Mouse (Mus musculus) G1E-ER4 (cell line): Measurements from ENCODE around the gene Trip4. TPM values are rescaled to one million over a fixed set of nuclear protein-coding genes. Genes with fewer than 3 reads are reported as not detected.

ENCODE experiments used
- GATA1 ChIP-seq: IDR thresholded peaks from one replicate; pipeline ENCODE4 v1.8.0; 2012; ENCODE audit warnings: low read length, inconsistent platforms
- polyA plus RNA-seq: library from polyadenylated mRNA; stranded (reverse); fragments of >175 nt; gene quantifications from 2 replicates; pipeline ENCODE4 v1.2.3, GENCODE M21; 2012

Trip4 gene
- polyA plus RNA-seq, 1 experiment = 3.3 TPM

DNA sequence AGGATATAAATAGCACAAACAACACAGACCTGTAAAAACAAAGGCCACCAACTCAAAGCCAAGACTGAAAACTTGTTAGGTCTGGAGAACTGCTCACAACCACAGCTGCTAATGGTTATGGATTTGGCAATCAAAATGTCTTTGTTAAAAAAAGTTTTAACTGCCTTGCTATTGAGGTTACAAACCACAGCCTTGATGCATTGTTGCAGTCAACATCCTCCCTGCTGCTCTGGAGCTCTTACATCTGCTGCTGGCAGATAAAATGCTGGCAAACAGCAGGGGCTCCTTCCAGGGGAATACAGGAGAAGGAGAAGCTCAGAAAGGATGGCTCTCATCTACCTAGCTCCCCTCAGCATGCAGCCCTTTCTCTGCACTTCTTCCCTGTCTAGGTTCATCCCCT lies 60.4 kb downstream of the Trip4 start:
- TF ChIP-seq GATA1 = no peak

DNA sequence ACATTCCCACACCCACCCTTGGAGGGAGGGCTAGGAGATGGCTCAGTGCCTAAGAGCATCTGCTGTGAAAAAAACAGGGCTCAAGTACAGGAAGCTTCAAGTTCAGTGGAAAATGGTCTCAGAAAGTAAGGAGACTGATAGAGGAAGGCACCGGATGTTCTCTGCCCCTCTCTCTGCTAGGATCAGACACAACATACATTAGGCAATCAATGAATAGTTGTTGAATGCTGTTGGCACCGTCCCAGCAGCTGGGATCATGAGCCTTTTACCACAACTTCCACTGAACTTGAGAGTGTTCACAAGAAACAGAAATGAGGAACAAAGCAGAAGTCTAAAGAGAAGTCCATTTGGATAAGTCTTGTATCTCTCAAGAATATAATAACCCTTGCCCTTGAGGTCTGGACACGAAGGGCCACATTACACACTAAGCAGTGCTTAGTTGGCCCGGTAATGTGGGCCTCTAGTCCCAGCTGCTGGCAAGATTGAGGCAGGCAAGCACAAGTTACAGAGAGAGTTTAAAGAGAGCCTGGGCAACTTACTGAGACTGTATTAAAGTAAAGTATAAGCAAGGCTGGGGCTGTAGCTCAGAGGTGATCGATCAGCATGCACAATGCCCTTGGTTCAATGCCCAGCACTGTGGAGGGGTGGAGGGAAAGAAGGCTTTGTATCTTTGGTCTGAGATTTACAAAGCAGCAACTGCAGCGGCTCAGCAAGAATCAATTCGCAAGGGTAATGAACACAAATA lies 64.0 kb downstream of the Trip4 start:
- no peak for TF ChIP-seq GATA1

DNA sequence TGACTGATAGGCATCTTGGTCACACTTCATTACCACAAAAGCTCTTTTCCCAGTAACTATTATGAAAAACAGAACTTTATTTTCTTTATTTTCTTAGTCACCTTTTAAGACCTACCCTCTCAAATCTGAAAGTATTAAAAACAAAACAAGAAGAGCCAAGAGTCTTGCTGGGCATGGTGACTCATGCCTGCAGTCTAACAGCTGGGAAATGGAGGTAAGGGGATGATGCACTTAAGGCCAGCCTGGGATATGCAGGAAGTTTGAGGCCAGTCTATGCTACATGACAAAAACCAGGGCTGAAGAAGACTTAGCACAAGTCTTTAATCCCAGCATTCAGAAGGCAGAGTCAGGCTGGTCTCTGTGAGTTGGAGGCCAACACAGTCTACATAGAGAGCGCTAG lies 68.8 kb downstream of the Trip4 start:
- TF ChIP-seq GATA1 = no peak

DNA sequence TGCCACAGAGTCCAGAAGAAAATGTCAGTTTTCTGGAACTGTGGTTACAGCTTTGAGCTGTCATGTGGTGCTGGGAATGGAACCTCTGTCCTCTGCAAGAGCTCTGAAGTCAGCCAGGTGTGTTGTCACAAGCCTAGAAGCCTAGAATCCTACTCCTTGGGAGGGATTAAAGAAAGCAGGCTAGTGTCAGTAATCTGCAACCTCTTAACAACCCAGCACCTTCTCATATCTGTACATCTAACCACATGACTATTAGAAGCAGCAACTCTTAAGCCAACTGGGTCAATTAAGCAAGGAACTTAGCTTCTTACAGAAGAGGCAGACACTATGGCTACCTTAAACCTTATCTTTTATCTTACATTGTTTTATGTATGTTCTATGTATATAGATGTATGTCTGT lies 71.7 kb downstream of the Trip4 start:
- no peak for TF ChIP-seq GATA1

DNA sequence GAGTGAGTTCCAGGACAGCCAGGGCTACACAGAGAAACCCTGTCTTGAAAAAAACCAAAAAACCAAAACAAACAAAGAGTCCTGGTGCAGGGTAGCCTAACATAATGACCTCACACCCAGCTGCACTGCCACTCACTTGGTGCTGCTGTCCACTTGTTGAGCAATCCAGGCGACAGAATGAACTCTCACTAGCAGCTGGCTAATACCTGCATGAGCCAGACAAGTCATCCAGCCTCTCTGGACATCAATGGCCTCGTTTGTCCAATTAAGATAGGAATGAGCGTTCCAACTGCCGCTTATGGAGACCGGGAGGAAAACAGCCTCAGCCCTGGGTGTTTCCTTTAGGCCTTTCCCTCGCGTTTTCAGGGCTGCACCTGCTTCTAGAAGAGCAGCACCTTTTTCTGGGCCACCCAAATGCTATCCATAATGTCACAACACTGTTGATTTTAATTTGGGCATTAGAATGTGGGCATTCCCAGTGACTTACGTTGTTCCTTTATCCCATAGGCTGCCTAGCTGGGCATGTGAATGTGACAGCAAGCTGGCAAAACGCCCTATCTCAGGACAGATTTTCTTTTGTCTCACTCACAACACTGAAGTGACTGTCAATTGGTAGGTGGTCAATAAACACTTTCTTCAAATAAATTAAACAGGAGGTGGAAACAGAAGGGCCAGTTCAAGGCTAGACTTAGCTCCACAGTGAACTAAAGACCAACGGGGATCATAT lies 73.8 kb downstream of the Trip4 start:
- TF ChIP-seq GATA1 = no peak

DNA sequence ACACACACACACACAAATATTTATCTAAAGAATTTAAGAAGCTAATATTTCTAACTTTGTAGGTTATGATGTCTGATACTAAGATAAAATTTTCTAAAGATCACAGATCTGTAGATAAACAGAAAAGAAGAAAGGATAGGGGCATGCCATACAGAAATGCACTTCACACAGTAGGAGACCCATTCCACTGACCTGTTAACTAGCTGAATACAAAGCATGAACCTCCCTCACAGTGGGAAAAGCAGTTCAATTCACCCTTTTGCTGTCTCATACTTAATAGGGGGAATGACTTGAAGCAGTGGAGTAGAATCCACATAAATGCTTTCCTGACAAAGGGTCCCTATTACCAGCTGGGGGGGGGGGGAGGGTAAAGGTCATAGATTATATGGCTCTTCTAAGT lies 75.0 kb downstream of the Trip4 start:
- TF ChIP-seq GATA1 = no peak

DNA sequence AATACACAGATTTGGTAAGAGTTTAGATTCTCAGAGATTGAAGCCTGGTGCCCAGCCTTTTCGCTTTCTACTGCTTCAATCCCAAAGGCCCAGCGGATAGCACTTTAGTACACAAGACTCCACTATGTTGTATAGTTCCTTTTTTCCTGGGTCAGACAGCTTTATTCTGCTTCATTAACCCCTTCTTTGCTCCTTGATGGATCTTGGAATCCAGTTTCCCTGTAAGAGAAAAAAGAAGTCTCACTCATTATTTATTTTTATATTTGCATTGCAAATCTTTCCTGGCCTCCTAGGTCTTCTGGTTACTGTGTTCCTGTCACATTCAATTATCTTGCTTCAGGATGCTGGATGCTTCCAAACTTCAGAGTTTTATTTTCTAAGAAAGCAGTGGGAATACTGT lies 75.4 kb downstream of the Trip4 start:
- TF ChIP-seq GATA1 = no peak

DNA sequence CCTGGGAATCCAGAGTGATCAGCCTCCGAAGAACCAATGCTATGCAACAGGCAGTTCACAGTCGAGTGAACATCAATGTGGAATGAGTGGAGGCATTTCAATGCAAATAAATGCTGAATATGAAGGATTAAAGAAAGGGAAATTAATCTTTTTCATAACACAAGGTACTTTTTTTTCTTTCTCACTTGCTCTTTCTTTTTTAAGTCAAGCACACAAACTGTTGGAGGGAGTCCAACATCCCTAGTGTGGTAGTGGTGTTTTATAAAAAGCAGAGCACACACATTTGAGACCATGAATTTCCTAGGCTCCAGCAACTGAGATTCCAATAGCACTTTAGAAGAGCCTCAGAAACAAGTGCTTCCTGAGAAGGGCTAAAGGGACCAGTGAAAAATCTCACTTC lies 76.6 kb downstream of the Trip4 start:
- no peak for TF ChIP-seq GATA1

DNA sequence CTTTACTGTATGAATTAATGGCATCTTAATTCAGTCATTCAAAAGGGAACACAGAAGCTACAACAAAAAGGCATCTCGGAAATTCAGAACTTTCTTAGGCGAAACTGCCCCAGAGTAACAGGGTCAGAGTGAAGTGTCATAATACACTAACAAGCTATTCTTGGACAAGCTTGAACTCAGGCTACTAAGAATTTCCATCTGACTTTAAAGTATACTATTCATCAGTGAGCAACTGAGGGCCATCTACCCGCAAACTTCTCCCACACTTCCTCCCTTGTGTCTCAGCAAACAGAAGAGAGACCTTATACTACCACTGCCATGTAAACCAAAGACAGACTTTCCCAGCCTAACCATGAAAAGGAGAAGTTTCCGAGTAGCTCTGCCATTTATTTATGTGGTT lies 77.4 kb downstream of the Trip4 start:
- no peak for TF ChIP-seq GATA1

DNA sequence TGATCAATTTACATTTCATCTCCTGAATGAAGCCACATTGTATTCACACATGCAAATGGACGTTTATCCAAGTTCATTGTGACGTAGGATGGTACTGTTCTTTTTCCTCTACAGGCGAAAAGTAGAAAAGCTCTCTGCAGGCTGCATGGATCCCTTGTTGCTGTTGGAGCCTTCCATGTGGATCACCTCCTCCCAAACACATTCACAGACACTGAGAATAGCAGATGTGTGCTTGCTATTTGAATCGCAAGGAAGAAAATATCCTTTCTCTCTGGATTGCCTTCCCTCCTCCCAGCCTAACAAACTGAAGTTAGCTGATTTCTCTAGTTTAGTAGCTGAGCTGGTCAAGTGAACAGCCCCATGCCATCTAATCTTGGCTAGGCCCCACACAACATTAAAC lies 78.3 kb downstream of the Trip4 start:
- TF ChIP-seq GATA1 = no peak

DNA sequence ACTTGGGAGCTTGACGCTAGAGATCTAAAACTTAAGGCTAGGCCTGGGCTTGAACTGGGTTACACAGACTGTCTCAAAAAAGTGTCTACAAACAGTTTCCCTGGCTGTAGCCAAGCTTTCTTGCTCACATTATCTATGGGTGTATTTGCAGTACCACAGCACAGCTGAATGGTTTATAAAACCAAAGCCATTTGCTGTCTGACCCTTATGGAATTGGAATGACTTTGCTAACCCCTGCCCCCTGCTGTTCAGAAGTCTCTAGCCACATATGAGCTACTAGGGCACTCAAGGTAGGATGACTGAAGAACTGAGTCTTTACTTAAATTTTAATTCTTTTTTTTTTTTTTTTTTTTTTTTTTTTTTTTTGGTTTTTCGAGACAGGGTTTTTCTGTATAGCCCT lies 79.2 kb downstream of the Trip4 start:
- no peak for TF ChIP-seq GATA1

DNA sequence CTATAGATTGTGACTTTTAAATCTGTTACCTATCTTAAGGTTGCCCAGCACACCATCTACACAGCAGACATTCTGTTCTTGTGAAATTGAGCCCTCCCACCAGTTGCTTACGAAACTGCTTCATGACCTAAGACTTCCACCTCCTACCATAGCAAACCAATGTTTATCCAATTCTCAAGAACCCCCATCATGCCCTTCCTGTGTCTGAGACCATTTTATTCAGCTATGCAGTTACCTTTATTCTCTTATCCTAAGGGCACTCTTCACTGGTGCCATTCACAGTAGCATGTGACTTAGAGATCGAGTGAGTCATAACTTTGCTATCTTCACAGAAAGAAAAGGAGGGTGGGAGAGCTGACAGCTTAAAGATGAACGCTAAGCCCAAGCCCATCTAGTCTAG lies 80.1 kb downstream of the Trip4 start:
- no peak for TF ChIP-seq GATA1

DNA sequence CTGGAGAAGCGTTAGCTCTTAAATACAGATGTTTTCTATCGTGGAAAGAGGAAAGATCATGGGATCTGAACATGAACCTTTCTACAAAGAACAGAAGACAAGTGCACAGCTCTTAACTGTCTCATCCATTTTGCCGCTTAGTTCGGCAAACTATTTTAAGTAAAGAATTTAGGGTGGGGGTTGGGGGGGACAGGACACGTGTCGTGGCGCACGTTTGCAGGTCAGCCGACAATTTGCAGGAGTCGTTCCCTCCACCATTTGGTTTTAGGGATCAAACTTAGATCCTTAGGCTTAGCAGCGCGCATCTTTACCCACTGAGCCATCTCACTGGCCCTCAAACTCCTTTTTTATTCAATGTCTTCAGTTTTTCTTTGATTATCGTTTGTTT lies 80.6 kb downstream of the Trip4 start:
- TF ChIP-seq GATA1 = no peak

DNA sequence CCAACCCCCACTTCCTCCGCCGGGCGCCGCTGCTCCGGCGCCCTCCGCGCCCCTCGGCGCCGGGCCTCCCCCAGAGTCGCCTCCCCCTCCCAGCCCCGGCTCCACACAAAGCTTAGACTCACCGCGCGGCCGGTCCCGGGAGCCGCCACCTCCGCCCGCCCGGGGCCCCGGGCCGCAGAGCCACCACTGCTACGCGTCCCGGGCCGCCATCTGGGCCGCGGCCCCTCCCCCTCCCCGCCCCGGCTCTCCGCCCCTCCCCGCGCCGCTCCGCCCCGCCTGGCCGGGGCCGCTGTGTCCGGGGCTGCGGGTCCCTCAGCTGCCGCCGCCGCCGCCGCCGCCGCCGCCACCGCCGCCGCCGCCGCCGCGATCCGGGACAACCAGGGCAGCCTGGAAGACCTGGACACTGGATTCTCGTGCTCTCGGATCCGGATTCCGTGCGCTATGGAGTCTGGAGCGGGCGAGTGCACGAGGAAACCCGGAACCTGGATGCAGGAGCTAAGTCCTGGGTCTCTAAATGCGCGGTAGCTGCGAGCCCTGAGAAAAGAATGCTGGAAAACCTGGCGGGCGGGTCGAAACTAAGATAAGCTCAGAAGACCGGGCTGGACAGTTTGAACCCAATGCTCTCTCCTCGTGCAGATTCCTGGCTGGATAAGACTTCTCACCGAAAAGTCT lies 81.1 kb downstream of the Trip4 start, which contains the start of gene Zfp609:
Gene Zfp609 (minus strand): TSS at position 221 of the 672 bp plus-strand sequence.
- no peak for TF ChIP-seq GATA1

DNA sequence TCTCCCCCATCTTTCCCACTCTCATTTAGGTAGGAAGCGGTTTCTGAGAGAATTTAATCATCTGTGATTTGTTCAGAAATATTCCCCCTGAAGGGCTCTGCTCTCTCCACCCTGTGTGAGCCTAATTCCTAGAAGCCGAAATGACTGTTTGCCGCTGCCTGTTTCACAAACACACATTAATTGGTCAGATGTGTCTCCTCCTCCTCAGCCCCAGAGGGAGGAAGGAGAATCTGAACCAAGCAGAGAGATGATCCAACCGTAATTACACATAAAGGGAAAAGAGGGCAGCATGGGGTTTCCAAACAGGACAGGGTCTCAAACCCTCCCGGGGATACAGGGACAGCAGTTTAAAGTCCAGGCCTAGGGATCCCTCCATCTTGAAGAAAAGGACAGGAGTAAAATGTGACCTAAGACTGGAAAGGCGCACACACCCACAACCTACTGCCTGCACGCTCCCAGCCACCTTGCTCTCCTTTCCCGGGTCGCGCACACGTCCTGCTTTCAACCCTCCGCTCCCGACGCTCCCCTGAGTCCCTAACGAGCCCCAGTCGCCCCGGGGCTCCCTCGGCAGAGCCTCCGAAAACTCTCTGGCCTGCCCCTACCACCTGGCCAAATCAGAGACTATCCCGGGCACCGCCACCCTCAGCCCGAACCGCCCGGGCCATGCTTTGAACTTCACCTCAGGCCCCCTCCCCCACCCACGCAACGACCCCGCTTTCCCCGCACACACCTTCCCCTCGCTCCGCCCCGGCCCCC lies 81.8 kb downstream of the Trip4 start:
- TF ChIP-seq GATA1 = no peak

DNA sequence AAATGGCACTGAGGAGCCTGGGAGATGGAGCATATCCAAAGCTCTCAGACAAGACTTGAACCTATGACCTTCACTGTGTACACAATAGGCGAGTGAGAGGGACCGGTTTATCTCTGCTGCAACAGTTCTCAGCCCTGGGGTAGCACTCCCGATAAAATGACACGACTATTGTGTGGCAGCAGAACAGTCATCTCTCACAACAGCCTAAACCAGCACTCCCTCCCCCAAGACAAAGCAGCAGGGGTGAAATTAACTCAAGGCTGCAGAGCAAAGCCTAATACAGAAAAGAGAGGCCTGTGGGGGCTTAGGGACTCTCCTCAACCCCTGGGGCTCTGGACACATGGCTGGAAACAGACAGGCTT lies 82.4 kb downstream of the Trip4 start:
- no peak for TF ChIP-seq GATA1
